Mouse (Mus musculus) erythroid progenitor cell, adult 5-6 weeks (primary cell): ENCODE data around the gene Ptma. TPM values are rescaled to one million over a fixed set of nuclear protein-coding genes. Genes with fewer than 3 reads are reported as not detected.
"Not testable (repeated sequence)": the region's sequence is repeated elsewhere in the genome, so short reads cannot be mapped to it uniquely, and the experiment has no call there.

Experiments
- ATAC-seq: replicated peaks from 2 replicates; pipeline ENCODE4 v1.8.0; 2016; ENCODE audit warnings: moderate number of reproducible peaks, mild to moderate bottlenecking, moderate TSS enrichment, inconsistent platforms; ENCODE audit not compliant: poor library complexity, low FRiP score, severe bottlenecking
- total RNA-seq, 2 experiments: library from RNA; stranded (forward) in 1 of 2; stranded (reverse) in 1 of 2; fragments of 150-400 nt in 1 of 2; fragments of 186-747, 209-891 nt in 1 of 2; gene quantifications; 2 replicates each; pipeline versions ENCODE4 v1.2.3 to v1.2.4; 2015 to 2017; ENCODE audit warnings: low replicate concordance in 2 of 2

Ptma gene
- total RNA-seq (2015; ENCODE audit: low replicate concordance): 1,278 and 1,332 TPM in 2 replicates
- total RNA-seq (2017; ENCODE audit: low replicate concordance): 1,012 and 1,167 TPM in 2 replicates

DNA sequence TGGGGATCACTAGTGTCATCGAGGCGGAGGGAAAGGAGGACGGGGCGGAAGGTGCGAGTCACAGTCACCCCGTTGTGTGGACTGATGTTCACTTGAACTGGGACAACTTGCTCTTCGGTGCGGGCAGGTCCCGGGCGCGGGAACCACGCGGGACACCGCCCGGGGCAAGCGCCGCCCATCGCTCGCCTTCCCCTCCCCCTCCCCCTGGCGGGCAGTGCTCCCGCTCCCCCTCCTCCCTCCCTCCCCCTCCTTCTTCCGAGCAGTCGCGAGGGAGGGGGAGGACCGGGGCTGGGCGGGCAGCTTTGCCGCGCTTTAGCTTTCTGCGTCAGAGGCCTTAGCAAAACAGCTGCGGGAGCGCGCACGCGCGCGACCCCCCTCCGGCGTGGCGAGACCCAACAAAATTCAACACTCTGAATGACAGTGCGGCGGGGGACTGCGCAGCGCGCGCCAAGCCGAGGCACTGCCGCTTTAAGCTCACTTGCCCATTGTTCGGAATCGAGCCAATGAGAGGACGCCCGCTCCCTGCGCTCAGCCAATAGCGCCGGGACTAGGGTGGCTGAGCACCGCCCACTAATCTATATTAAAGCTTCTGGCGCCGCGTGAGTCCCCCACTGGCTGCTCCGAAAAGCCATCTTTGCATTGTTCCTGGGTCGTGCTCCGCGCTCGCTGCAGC is at the start of gene Ptma:
Ptma (plus strand) TSS at position 611 of the 673 bp plus-strand sequence.
- peak; percentile 63 for ATAC-seq

DNA sequence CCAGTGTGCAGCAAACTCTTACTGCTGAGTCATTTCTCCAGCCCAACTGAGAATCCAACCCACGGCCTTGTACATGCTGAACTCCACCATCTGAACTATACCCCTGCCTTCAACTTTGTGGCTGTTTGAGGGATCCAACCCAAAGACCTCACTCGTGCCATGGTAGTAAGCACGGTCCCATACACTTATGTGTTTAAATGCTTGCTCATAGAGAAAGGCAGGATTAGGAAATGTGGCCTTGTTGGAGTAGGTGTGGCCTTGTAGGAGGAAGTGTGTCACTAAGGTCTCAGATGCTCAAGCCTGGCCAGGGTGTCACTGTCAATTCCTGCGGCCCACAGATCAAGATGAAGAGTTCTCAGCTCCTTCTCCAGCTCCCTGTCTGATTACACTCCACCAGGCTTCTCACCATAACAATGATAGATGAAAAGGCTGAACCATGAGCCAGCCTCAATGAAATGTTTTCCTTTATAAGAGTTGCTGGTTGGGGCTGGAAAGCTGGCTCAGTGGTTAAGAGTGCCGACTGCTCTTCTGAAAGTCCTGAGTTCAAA is 48.7 kb upstream of the Ptma start:
- no peak for ATAC-seq

DNA sequence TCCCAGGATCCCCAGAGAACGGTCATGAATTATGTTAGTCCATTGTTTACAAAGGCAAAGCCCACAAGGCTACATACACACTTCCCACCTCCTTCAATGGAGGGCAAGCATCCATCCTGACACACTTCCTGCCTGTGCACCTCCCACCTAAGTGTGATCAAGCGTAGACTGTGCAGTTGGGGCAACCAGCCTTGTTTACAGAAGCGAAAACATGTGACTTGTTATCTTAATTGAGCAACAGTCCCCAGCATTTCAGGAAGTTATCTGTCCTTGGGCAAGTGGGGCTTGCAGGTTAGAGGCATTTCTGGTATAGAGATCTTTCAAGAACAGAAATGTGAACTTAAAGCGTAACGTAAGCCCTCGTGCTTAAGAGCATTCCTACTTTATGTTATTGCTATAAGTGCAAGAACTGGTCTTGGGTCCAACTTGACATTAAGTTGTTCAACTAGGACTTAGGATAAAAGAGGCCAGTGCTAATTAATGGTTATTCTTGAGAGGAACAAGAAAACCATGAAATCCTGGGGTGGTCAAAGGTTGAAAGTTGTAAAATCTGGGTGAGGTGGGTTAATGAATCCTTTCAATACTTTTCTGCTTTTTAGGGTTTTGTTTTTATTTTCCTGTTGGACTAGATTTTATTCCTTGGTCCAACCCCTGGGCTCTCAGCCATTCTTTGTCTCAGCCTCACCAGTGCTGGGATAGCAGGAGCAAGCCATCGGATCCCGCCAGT is 47.3 kb upstream of the Ptma start:
- peak; percentile 90 for ATAC-seq

DNA sequence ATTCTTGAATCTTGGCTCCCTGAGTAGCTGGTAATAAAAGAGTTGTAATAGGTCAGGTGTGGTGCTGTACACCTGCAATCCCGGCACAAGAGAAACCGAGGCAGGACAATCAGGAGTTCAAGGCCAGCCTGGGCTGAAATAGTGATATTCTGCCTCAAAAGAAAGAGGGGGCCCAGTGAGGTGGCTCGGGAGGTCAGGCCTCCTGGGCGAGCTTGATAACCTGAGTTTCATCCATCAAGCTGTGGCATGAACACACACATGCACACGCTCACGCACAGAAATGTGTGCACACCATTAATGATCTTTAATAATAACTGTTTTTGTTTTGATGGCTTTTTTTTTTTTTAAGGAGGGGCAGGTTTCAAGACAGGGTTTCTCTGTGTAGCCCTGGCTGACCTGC is 46.2 kb upstream of the Ptma start:
- no peak for ATAC-seq

DNA sequence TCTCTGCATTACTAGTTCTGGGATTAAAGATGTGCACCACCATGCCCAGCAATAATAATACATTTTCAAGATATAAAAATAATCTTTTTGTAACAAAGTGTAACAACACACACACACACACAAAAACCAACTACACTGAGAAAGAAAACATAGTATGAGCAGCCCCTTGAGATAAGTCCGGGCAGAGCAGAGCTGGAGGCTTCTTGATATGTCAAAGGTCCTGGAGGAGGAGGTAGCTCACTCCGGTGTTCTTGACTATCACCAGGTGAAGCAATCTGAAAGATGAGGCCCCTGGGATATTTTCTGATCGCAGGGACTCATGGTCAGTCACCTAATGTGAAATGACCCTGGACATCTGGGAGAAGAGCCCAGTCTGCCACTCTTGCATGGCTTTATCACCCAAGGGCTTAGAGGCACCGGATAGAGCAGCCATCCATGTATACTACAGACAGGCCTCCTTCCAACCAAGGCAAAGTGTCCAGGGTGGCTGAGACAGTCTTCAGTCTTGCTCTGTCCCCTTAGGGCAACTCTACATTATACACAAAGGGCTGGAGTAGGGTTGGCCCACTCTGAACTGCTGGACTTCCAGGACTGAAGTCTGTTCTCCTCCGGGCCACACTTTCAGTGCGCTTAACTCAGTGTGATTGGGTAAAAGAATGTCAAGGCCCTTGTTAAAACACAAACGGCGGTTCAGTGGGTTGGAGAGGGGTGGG is 45.6 kb upstream of the Ptma start:
- no peak for ATAC-seq

DNA sequence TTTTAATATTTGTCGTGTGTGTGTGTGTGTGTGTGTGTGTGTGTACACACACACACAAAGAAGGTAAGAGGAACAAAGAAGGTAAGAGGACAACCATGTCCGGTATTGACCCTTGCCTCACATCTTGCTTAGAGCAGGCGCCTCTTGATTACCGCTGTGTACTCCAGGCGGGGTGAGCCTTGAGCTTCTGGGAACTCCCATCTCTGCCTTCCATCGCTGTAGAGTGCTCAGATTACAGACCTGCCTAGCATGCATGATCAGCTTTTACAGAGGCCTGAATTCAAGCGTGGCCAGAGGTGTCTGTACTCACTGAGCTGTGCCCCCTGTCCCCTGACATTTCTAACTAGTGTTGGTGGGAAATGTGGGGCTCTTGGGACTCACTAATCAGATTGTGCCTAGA is 45.1 kb upstream of the Ptma start:
- ATAC-seq: no peak

DNA sequence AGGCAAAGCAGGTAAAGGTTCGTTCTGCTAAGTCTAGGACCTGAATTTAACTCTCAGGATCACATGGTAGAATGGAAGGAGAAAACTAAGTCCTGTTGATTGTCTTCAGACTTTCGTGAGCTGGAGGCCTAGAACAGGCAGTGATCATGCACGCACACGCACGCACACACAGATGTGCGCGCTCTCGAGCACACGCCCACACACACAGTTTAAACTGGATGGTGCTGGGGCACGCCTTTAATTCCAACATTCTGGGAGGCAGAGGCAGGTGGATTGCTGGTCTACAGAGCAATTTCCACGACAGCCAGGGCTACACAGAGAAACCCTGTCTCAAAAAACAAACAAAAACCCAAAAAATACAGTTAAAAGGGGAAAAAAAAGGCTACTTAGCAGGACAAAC is 44.2 kb upstream of the Ptma start:
- no peak for ATAC-seq

DNA sequence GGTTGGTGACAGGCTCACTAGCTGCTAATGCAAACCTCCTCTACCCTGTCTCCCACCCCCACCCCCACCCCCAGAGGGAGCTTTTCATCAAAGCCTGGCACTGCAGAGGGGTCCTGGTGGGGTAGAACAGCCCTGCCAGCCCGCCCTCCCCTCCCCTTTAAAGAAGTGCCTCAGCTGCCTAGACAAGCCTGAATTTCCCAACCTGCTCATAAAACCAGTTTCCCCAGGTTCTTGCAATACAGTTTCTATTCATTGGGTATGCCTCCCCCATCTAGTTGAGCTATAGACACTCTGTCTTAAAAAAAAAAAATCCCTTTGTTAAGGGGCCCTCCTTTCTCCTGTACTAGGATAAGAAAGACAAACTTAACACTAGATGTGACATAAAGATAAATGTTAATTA is 43.8 kb upstream of the Ptma start:
- no peak for ATAC-seq

DNA sequence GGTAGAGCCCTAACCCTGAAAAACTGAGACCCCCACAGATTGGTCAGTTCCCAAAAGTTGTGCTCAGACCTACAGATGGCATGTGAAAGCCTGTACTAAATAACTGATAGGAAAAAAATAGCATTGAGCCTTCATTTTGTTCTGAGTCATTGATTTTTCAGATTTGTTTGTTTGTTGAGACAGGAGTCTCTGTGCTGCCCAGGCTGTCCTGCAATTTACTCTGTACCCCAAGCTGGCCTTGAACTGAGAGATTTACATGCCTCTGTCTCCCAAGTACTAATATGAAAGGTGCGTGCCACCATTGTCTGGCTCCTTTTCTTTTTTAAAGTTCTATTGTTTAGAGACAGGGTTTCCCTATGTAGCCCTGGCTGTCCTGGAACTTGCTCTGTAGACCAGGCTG is 41.2 kb upstream of the Ptma start:
- no peak for ATAC-seq

DNA sequence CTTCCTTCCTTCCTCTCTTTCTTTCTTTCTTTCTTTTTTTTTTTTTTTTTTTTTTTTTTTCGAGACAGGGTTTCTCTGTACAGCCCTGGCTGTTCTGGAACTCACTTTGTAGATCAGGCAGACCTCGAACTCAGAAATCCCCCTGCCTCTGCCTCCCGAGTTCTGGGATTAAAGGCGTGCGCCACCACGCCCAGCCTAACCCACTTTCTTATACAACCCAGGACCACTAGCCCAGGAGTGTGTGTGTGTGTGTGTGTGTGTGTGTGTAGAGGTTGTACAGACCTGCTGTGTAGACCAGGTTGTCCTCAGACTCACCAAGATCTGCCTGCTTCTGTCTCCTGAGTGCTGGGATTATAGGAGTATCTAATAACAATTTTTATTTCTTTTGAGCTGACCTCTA is 40.7 kb upstream of the Ptma start:
- not testable (repeated sequence) for ATAC-seq

DNA sequence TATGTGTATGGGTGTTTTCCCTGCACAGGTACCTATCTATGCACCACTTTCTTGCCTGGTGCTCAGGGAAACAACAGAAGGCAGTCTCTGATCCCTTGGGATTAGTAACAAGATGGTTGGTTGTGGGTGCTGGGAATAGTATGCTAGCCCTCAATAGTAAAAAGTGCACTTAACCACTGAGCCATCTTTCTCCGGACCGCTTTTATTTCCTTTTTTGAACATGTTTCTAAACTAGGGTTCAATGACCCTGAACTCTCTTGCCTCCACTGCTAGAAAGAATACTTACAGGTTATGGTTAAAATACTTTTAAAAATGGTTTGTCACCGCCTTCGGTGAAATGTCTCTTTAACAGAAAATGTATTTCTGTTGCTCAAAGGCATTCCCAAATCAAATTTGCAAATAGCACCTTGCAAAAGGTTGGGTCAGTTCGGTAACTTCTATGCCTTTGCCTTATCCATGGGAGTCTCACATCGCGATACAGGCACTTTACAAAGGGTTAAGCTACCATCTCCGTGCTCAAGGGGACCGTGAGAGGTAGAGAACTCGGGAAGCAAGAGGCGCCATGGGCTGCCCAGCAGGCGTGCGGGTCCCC is 39.7 kb upstream of the Ptma start:
- ATAC-seq: no peak

DNA sequence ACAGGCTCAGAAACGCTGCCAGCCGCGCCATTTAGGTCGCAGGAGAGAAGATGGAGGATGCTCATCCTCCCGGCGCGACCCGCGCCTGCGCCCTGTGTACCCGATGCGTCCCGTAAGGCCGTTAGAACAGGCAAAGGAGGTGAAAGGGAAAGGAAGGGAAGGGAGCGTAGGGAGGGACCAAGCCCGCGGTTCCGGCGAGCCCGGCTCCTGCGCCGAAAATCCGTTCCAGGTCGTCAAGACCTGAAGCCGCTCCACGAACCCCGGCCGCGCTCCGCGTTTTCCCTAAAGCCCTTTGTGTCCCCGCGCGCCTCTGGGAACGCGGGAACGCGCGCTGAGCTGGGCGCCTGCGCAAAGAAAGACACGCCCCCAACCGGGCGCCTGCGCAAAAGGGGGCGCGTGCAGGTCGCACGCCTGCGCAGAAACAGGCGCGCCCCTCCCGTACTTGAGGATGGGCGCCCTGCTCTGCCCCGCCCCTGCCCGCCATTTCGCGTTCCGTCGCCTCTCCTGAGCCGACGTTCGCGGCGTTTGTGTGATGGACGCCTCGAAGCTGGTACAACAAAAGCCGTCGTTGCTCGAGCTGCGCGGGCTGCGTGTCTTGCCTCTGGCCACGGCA is 39.1 kb upstream of the Ptma start:
- ATAC-seq: peak; percentile 85

DNA sequence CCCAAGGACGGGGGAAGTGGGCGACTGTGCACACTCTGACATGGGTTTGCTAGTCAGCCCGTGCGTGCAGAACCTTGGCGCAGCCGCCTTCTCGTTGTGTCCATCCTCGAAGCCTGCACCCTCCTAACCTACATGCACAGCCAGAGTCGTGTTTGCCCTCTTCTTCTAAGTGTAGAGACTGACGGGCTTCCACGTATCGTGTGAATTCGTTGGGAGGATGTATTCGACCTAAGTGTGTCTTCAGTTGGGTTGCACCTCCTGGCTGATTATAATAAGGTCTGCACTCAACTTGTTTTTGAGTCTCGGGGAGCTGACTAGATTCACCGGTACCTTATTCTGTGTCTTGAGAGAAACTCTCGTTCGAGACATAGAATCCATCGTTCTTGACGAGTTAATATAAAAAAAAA is 38.6 kb upstream of the Ptma start:
- ATAC-seq: peak; percentile 45

DNA sequence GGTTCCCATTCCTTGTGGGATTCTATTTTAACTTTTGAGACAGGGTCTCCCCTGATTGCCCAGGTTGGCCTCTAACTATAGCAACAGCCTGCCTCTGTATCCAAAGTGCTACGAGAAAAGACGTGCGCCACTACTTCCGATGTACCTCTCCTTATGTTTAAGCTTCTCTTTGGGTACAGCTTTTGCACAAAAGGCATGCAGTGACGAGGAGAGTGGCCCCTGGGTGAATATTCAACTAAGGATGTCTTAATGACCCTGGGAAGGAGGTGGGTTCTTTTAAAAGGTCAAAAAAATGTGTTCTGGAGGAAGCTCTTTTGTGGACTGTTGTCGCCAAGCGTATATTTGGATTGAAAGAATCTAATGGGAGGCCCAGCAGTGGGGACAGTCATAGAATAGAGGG is 38.2 kb upstream of the Ptma start:
- no peak for ATAC-seq

DNA sequence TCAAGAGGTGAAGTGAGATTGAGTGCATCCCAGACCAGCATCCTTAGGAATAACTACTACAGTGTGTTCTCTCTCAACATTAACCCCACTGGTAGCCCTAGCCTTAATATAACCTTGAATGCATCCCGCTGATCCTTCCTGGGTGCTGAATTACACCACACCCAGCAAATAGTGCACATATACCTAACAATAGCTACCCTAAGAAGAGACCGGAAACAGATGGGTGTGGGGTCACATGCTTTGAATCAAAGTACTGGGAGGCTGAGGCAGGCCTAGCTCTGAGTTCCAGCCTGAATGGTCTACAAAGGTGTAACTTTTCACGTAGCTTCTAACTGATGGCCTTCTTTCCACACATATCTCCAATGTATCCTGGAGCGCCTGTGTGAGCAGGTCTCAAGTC is 37.8 kb upstream of the Ptma start:
- ATAC-seq: no peak

DNA sequence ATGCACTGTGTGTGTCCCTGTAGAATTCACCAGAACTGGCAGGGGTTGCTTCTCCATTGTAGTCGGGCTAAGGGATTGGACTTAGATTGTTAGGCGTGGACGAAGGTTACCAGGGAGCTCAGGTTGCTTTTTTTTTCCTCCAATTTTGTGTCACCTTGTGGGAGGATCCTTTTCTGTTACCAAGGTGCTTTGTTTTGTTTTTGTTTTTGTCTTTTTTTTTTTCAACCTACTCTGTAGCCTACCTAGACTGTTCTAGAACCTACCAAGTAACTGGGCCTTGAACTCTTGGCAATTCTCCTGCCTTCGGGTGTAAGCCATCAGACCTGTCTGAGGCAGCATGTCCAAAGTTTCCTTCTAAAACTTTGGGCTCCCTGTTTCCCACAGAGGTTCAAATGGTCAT is 36.6 kb upstream of the Ptma start:
- ATAC-seq: no peak

DNA sequence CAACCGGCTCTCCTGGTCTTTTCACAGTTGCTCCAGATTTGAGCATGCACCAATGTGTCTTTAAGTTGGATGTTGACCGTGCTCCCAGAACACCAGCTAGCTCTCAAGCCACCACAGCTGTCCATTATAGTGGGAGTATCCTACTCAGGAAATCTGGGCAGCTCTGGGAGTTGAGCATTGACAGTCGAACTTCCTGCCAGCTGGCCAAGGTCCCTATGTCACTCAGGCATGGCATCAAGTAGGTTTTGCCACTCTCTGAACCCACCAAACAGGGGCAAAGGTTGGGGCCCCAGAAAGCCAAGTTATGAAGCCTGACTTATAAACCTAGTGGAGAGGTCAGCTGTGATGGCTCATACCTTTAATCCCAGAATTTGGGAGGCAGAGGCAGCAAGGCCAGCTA is 35.8 kb upstream of the Ptma start:
- ATAC-seq: no peak

DNA sequence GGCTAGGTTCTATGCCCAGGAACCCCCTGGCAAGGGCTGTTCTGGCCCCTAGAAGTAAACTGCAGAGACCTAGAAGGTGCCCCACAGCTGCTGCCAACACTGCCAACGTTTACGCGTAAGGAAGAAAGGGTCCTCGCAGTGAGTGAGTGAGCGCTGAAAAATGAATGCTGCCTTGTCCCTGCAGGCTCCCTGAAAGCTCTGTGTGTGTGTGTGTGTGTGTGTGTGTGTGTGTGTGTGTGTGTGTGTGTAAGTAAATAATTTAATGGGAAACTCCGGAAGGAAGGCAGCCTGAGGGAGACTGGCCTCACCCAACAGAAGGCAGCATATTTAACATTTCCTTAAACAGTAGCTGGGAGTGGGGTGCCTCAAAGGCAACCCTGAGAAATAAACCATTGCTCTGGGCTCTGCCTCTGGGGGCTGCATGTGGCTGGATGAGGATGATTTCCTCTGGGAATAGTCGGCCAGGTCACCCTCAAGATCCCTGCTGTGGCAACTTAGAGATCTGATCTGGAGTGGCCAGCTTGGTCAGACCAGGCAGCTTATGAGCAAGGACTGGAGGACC is 34.9 kb upstream of the Ptma start:
- ATAC-seq: no peak
